Mouse (Mus musculus): Measurements from ENCODE around the gene 2810459M11Rik. TPM values are rescaled to one million over a fixed set of nuclear protein-coding genes. Genes with fewer than 3 reads are reported as not detected.
A peak's percentile ranks its signal among the peaks of the same experiment; 100 is the strongest.

Gene 2810459M11Rik
- polyA plus RNA-seq, 1 experiment from 2014 or later: 0.25 TPM

DNA sequence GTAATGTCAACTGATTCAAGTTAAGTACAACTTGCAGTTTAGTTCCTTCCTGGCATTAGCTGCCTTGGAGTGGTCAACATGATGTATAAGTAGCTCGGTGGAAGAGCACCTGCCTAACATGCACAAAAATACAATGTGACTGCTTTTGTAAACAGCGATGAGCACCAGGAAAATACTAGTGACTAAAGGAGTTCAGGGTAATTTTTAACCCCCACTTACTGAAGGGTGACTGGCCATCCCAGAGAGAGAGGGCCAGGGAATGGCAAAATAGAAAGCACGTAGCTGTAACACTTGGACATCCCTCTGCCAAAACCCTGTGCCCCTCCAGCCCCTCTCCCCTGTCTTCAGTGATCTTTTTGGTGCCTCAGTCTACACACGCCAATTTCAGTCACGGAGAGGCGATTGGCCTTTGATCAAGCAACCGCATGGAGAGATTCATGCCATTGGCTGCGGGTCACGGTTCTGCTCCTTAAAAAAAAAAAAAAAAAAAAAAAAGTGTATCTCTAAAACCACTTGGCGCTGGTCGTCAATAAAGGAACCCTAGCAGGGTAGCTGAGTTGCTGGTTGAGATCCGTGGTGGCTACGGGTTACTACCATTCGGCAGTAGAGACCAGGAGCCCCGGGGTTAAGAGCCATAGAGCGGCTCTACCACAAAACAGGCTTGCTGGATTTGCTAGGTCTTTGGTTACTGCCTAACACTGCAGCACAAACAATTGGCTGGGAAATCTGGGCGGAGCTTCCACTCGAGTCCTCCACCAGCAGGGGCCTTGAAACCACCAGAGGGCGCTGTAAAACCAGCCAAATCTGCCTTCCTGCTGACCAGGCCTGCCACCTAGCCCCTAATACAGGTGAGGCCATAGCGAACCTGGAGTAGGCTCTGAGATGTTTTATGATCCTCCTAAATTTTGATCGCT is 13.4 kb downstream of the 2810459M11Rik start:
- WGBS: 11% methylated on average over 21 of the region's 21 CpGs
- Histone ChIP-seq H3K36me3 (no peaks in the 10 kb centered on the region), H3K9me3 (no peaks in the 10 kb centered on the region), H3K4me1 (replicated peaks) (peaks cover 7% of the 10 kb centered on the region; the same call in 1 of the 2 replicates), H3K4me3 (peak overlapping the region; percentile 49), H3K27me3 (ENCODE audit: insufficient read depth, poor library complexity, severe bottlenecking) (no peaks in the 10 kb centered on the region), H3K27ac (peak overlapping the region; percentile 82)
- DNase-seq (ENCODE audit: low spot score): peak; percentile 94

DNA sequence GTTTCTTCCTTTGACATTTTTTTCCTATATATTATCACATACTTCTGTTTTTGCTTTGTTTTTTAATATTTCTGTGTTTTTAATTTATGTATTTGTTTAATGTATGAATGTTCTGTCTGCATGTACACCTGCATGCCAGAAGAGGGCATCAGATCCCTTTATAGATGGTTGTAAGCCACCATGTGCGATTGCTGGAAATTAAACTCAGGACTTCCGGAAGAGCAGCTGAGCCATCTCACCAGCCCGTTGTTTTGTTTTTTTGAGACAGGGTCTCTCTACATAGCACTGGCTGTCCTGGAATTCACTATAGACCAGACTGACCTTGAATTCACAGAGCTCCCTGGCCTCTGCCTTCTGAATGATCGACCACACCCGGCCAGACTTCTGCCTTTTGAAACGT is 16.9 kb downstream of the 2810459M11Rik start:
- WGBS: 90% methylated on average over 6 of the region's 6 CpGs
- no peak for DNase-seq (ENCODE audit: low spot score)

DNA sequence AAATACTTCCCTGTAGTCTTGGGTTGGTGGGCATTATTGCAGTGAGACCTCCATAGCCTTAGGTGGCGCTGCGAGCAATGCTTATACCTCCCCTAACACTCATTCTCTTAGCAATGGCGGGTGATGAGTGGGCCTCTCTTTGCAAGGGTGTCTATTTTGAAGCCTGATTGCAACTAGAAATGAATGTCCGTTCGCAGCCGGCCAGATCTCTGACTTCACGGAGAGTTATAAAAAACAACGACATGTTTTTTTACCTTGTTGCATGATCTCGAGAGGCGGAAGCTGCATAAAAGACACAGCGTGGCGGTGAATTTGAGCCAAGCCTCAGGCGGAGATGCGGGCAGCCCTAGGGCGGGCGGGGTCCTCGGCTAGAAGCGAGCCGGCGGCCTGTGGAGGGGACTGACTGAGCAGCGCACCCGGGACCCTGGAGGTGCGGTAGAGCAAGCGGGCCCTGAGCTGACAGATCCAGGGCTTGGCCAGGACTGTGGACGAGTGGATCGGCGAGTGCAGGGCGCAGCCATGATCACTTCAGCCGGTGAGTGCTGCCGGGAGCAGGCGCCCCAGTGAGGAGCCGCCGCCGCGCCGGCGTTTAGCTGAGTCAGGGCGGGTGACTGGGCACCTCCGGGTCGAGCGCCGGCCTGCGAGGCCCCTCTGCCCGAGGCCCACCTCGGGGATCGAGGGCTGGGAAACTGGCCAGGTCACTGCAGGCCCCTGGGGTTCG is 18.8 kb downstream of the 2810459M11Rik start, which contains the start of gene Psmd1:
Psmd1 (plus strand) TSS at position 117 of the 721 bp plus-strand sequence.
- DNase-seq (ENCODE audit: low spot score): peak; percentile 92
- H3K4me1 ChIP-seq (replicated peaks): peaks cover 13% of the 10 kb centered on the region
- H3K4me3 ChIP-seq: peak within 1 kb of the TSS; percentile 97
- peaks cover 5% of the 10 kb centered on the region; the same call in 1 of the 2 replicates for H3K9me3 ChIP-seq
- WGBS: under 1% methylated on average over 47 of the region's 47 CpGs
- peak within 1 kb of the TSS; percentile 98 for H3K27ac ChIP-seq
- peaks cover 23% of the 10 kb centered on the region for H3K36me3 ChIP-seq
- H3K27me3 ChIP-seq (ENCODE audit: insufficient read depth, poor library complexity, severe bottlenecking): no peaks in the 10 kb centered on the region

More for the DNA sequence above, 16.9 kb downstream of the 2810459M11Rik start:
- H3K36me3 ChIP-seq: peaks cover 12% of the 10 kb centered on the region
- H3K27me3 ChIP-seq (ENCODE audit: insufficient read depth, poor library complexity, severe bottlenecking): no peaks in the 10 kb centered on the region
- no peak overlapping the region for H3K27ac ChIP-seq
- peaks cover 5% of the 10 kb centered on the region; the same call in 1 of the 2 replicates for H3K9me3 ChIP-seq
- peaks cover 17% of the 10 kb centered on the region for H3K4me1 ChIP-seq (replicated peaks)
- H3K4me3 ChIP-seq: no peak overlapping the region

DNA sequence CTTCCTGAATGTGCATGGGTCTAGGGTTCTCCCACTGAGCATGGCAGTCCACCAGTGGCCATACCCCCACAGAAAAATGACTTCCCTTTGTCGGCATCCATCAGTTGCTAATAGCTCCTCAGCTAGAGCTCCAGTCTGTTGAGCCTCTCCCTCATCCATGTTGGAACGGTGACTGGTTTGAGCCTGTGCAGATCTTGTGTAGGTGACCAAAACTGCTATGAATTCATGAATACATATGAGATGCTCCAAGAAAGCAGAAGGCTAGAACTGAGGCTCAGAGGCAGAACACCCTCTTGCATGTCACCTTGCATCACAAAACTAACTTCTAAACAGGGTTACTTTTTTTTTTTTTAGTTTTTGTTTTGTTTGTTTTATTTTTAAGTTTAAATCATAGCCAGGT is 30.9 kb downstream of the 2810459M11Rik start:
- Histone ChIP-seq H3K36me3 (peaks cover 94% of the 10 kb centered on the region), H3K4me3 (no peak overlapping the region), H3K27ac (no peak overlapping the region), H3K4me1 (replicated peaks) (no peaks in the 10 kb centered on the region), H3K9me3 (0 out of 2 replicates have a peak, but pooled peaks cover 5% of the 10 kb centered on the region), H3K27me3 (ENCODE audit: insufficient read depth, poor library complexity, severe bottlenecking) (no peaks in the 10 kb centered on the region)
- 100% methylated on average over 2 of the region's 2 CpGs for WGBS
- DNase-seq (ENCODE audit: low spot score): no peak

DNA sequence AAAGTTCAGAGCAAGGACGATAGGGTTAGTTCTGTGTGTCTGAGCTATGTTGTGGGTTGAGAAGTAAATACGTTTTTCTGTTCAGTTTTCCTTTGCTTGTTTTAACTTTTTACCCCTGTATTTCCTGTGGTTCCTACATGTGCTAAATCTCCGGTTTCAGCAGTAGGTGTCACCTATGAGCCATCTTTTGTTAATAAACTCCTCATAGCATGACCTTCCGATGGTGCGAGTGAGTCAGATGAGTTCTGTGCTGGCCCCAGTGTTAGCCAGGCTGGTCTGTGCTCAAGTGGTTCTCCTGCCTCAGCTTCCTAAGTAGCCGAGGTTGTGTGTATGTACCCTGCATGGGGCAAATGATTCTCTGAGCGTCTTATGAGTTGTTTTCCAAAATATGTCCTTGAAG is 48.8 kb downstream of the 2810459M11Rik start:
- no peaks in the 10 kb centered on the region for H3K27me3 ChIP-seq (ENCODE audit: insufficient read depth, poor library complexity, severe bottlenecking)
- H3K9me3 ChIP-seq: no peaks in the 10 kb centered on the region
- peaks cover 97% of the 10 kb centered on the region for H3K36me3 ChIP-seq
- no peak for DNase-seq (ENCODE audit: low spot score)
- H3K27ac ChIP-seq: no peak overlapping the region
- H3K4me3 ChIP-seq: no peak overlapping the region
- 91% methylated on average over 7 of the region's 7 CpGs for WGBS
- no peaks in the 10 kb centered on the region for H3K4me1 ChIP-seq (replicated peaks)

DNA sequence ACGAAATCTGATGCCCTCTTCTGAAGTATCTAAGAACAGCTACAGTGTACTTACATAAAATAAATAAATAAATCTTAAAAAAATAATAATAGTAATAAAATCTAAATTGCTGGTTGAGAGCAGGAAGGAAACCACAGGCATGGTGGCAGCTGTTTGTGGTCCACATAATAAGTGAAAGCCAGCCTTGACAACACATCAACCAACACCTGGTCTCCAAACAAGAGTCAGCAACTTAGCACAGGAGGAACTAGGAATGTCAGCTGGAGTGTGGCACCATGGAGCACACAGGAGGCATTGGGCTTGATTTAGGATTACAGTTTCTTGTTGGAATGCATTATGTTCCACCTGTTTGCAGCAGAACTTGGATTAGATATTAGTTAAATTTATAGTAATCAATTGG is 59.4 kb downstream of the 2810459M11Rik start:
- Histone ChIP-seq H3K27me3 (ENCODE audit: insufficient read depth, poor library complexity, severe bottlenecking) (no peaks in the 10 kb centered on the region), H3K36me3 (peaks cover 40% of the 10 kb centered on the region), H3K27ac (no peak overlapping the region), H3K9me3 (no peaks in the 10 kb centered on the region), H3K4me3 (no peak overlapping the region), H3K4me1 (replicated peaks) (no peaks in the 10 kb centered on the region)
- no peak for DNase-seq (ENCODE audit: low spot score)
- WGBS: 95% methylated on average over 1 of the region's 1 CpGs

Other genes starting within 250 kb of the 2810459M11Rik start
- 146 and 151 TPM in 2 replicates for gene Itm2c, start 151.6 kb upstream of the 2810459M11Rik start, polyA plus RNA-seq (2016; fragmentation: Nextera tagmentation; extraction: Ambion mirVana)
- 0.43 and 0.51 TPM in 2 replicates for gene 4933407L21Rik, start 117.4 kb upstream of the 2810459M11Rik start, polyA plus RNA-seq (2016; fragmentation: Nextera tagmentation; extraction: Ambion mirVana)
- not detected in 2 replicates for gene Gpr55, start 84.9 kb upstream of the 2810459M11Rik start, polyA plus RNA-seq (2016; fragmentation: Nextera tagmentation; extraction: Ambion mirVana)
- not detected in 2 replicates for gene Spata3, start 29.0 kb upstream of the 2810459M11Rik start, polyA plus RNA-seq (2016; fragmentation: Nextera tagmentation; extraction: Ambion mirVana)
- 184 and 222 TPM in 2 replicates for gene Psmd1, start 18.5 kb downstream of the 2810459M11Rik start, polyA plus RNA-seq (2016; fragmentation: Nextera tagmentation; extraction: Ambion mirVana)
- 0.10 and 0.35 TPM in 2 replicates for gene Htr2b, start 66.1 kb downstream of the 2810459M11Rik start, polyA plus RNA-seq (2016; fragmentation: Nextera tagmentation; extraction: Ambion mirVana)
- not detected in 2 replicates for gene Gm21972, start 87.8 kb downstream of the 2810459M11Rik start, polyA plus RNA-seq (2016; fragmentation: Nextera tagmentation; extraction: Ambion mirVana)
- gene Armc9, start 108.9 kb downstream of the 2810459M11Rik start, polyA plus RNA-seq (2016; fragmentation: Nextera tagmentation; extraction: Ambion mirVana): 38.7 and 39.3 TPM in 2 replicates

Measured in hindbrain, embryonic 10.5 days (tissue).